Mouse (Mus musculus): ENCODE measurements around the gene Kdm6b. TPM values are rescaled to one million over a fixed set of nuclear protein-coding genes. Genes with fewer than 3 reads are reported as not detected.

Gene Kdm6b
- polyA plus RNA-seq, 1 experiment from 2014 or later = 56.6 TPM

DNA sequence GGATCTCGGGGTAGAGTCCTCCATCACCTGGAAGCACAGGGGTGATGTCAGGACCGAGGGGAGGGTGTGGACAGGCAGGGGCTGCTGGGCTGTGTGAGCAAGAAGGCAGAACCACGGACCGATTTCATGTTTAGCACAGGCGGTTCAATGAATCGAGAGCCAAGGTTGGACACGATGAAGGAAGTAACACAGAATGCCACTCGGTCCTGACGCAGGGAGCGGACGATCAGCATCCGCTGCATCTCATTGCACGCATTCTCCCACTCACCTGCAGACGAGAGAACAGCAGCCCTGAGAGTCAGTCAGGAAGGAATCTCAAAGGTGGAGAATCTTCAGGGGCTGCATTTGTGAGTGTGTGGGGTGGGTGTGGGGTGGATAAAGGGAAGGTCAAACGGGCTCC lies 17.2 kb upstream of the Kdm6b start:
- no peak for ATAC-seq (replicated peaks)
- Histone ChIP-seq H3K4me1 (peaks cover 4% of the 10 kb centered on the region), H3K9me3 (no peaks in the 10 kb centered on the region), H3K36me3 (no peaks in the 10 kb centered on the region), H3K27me3 (no peaks in the 10 kb centered on the region), H3K4me2 (replicated peaks) (no peak overlapping the region), H3K4me3 (no peak overlapping the region), H3K27ac (replicated peaks) (no peak overlapping the region), H3K9ac (replicated peaks) (no peak overlapping the region)
- 87% methylated on average over 15 of the region's 15 CpGs for WGBS

DNA sequence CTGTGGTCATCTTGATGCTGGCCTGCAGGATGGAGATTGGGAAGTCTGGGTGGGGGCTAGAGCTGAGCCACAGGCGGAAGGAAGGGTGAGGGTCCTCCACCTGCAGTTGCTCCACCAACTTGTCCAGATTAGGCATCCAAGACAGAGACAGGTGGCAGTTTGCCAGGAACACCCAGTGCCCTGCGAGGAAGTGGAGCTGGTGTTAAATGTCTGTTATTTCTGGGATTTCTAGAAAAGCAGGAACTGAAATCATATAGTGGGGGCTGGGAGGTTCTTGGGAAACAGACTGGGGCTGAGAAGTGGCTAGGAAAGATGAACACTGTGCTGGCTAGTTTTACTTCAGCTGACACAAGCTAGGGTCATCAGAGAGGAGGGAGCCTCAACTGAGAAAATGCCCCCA lies 15.8 kb upstream of the Kdm6b start:
- Histone ChIP-seq H3K4me1 (peaks cover 4% of the 10 kb centered on the region), H3K27ac (replicated peaks) (no peak overlapping the region), H3K4me2 (replicated peaks) (no peak overlapping the region), H3K36me3 (no peaks in the 10 kb centered on the region), H3K9me3 (no peaks in the 10 kb centered on the region), H3K9ac (replicated peaks) (no peak overlapping the region), H3K4me3 (no peak overlapping the region), H3K27me3 (no peaks in the 10 kb centered on the region)
- ATAC-seq (replicated peaks) = no peak
- WGBS = 43% methylated on average over 2 of the region's 2 CpGs

DNA sequence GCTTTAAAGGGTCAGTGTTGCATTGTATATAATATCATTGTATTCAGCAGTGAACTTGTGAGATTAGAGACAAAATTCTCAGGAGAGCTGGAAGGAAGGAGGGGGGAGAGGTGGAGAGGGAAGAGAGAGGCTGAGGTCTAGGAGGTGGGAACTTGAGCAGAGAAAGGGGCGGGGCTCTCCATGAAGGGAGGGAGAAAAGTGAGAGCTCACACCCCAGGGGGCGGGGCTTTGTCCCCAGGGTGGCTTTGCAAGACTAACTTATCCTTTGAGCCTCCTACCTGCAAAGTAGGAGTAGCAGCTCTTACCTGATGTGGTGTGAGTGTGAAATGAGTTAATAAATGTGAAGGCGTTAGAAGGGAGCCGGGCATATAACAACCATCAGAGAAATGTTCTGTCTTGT lies 15.3 kb upstream of the Kdm6b start:
- ATAC-seq (replicated peaks) = no peak
- H3K9ac ChIP-seq (replicated peaks) = no peak overlapping the region
- no peak overlapping the region for H3K4me2 ChIP-seq (replicated peaks)
- no peak overlapping the region for H3K27ac ChIP-seq (replicated peaks)
- no peak overlapping the region for H3K4me3 ChIP-seq
- WGBS = 38% methylated on average over 4 of the region's 4 CpGs
- no peaks in the 10 kb centered on the region for H3K36me3 ChIP-seq
- H3K27me3 ChIP-seq = no peaks in the 10 kb centered on the region
- no peaks in the 10 kb centered on the region for H3K9me3 ChIP-seq
- H3K4me1 ChIP-seq = peaks cover 4% of the 10 kb centered on the region

DNA sequence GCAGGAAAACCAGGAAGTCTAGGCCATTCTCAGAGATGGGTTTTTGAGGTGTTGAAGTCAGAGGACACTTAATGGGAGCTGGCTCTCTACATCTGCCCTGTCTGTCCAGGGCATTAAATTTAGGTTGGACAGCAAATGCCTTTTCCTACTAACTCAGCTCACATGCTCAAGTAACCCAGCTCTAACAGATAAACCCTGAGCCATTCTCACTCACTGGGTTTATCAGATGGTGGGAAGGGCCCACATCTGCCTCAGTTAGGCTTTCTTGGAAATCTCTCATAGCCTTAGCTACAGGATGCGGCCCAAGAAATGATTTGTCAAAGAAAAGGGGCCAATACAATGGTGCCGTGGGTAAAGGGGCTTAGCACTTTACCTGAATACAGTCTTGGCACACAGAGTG lies 12.8 kb upstream of the Kdm6b start:
- no peaks in the 10 kb centered on the region for H3K36me3 ChIP-seq
- ATAC-seq (replicated peaks) = no peak
- 0 out of 2 replicates have a peak, but pooled peaks cover 4% of the 10 kb centered on the region for H3K4me1 ChIP-seq
- no peak overlapping the region for H3K9ac ChIP-seq (replicated peaks)
- no peak overlapping the region for H3K4me3 ChIP-seq
- WGBS = 64% methylated on average over 2 of the region's 2 CpGs
- no peaks in the 10 kb centered on the region for H3K9me3 ChIP-seq
- H3K27ac ChIP-seq (replicated peaks) = no peak overlapping the region
- H3K27me3 ChIP-seq = peaks cover 19% of the 10 kb centered on the region
- H3K4me2 ChIP-seq (replicated peaks) = no peak overlapping the region

DNA sequence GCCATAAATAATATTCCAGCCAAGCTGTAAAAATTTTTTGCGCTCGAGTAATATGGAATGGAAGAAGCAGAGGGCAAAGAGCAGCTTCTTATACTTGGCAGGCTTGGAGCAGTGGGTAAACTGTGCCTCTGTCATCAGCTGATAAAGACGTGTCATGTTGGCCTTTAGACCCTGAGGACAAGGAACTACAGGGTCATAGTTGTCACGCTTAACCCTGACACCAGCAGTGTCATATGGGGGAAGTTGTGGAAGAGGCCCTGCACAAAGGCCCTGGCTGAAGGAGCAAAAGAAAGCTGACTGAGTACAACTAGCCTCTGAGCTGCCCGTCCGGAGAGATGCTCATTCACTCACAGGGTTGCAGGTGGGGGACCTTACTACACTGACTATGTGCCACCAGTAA lies 10.4 kb upstream of the Kdm6b start:
- WGBS = 84% methylated on average over 6 of the region's 6 CpGs

DNA sequence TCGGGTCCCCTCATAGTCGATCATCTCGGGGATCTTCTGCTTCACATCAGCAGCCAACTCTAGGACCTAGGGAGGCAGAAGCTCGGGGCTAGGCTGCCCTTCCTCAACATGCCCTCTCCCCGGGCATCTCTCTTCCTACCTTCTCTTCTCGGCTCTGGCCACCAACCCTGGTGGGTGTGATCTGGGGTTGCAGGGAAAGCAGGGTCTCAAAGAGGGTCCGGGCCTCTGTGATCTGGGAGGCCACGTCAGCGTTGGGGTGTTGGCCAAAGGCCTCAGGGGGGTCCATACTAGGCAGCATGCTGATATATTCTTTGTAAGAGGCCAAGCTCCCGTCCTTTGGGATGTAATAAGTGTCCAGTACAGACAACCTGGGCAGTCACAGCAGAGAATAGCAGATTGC lies 9.4 kb upstream of the Kdm6b start:
- WGBS = 92% methylated on average over 10 of the region's 10 CpGs
- no peak overlapping the region for H3K27ac ChIP-seq (replicated peaks)
- H3K9me3 ChIP-seq = no peaks in the 10 kb centered on the region
- ATAC-seq (replicated peaks) = no peak
- H3K4me3 ChIP-seq = no peak overlapping the region
- H3K36me3 ChIP-seq = no peaks in the 10 kb centered on the region
- no peak overlapping the region for H3K9ac ChIP-seq (replicated peaks)
- H3K4me1 ChIP-seq = peaks cover 36% of the 10 kb centered on the region
- peaks cover 31% of the 10 kb centered on the region for H3K27me3 ChIP-seq
- H3K4me2 ChIP-seq (replicated peaks) = no peak overlapping the region

More for the DNA sequence above, 10.4 kb upstream of the Kdm6b start:
- Histone ChIP-seq H3K9ac (replicated peaks) (no peak overlapping the region), H3K36me3 (no peaks in the 10 kb centered on the region), H3K27me3 (peaks cover 31% of the 10 kb centered on the region), H3K4me2 (replicated peaks) (no peak overlapping the region), H3K4me3 (no peak overlapping the region), H3K27ac (replicated peaks) (no peak overlapping the region), H3K4me1 (peaks cover 26% of the 10 kb centered on the region), H3K9me3 (no peaks in the 10 kb centered on the region)
- no peak for ATAC-seq (replicated peaks)

DNA sequence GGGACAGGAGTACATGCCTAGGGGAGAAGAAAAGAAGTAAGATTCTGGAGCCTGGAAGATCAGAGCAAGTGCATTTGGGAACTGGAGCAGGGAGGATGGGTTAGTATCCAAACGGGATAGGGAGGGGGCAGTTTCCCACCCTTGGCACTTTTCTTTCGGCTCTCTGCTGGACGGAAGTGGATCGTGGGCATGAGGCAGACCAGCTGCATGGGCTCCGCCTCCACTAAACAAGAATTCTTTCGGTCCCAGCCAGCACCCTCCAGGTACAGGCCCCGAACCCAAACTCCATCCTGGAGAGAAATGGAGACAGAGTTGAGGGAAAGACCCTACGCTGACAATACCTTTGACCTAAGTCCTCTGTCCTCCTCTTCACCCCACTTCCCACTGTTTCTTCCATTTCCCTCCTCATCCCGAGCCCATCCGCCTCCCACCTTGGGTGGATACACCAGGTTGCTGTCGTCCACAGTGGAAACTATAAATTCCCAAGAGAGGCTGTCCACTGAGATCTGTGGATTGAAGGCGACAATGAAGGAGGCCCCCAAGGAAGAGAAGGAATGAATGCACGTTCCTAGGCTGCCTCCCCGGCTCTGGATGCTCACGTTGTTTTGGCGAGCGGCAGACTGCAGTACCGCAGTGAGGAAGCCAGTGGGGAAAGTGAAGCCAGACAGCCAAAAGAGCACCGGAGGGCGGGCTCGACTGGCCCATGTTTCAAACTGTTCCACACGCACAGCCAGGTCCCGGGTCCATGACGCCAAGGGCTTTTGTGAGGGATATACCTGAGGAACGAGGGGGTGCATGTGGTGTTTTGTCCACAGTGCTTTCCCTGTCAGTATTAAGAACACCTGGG lies 7.9 kb upstream of the Kdm6b start:
- H3K9ac ChIP-seq (replicated peaks) = 0 out of 2 replicates have a peak overlapping the region, but pooled peaks have one; percentile 2
- no peak overlapping the region for H3K4me3 ChIP-seq
- ATAC-seq (replicated peaks) = no peak
- no peak overlapping the region for H3K27ac ChIP-seq (replicated peaks)
- H3K9me3 ChIP-seq = no peaks in the 10 kb centered on the region
- 9% methylated on average over 25 of the region's 25 CpGs for WGBS
- peaks cover 31% of the 10 kb centered on the region for H3K27me3 ChIP-seq
- H3K4me2 ChIP-seq (replicated peaks) = 0 out of 2 replicates have a peak overlapping the region, but pooled peaks have one; percentile 98
- peaks cover 50% of the 10 kb centered on the region for H3K4me1 ChIP-seq
- no peaks in the 10 kb centered on the region for H3K36me3 ChIP-seq

DNA sequence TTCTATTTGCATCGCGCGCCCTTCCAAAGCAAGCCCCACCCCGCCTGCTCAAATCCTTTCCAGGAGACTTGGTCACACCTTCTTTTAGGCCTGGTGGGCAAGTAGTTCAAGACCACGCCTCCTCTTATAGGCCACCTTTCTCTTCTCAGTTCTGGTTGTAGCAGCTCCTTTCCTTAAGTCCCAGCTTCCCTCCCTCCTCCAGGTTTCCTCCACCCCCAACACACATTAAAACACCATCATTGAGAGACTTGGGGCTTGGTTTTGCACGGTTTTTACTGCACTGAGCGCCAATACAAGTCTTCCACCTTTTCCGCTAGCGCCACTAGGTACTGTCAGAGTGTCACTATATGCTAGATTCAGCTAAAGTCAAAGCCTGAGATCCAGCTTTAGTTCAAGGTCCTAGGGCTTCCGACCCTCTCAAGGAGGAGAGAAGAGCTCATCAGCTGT lies 7.1 kb upstream of the Kdm6b start:
- Histone ChIP-seq H3K4me3 (peak overlapping the region; percentile 79), H3K4me1 (peaks cover 51% of the 10 kb centered on the region), H3K36me3 (no peaks in the 10 kb centered on the region), H3K4me2 (replicated peaks) (peak overlapping the region; percentile 98), H3K9me3 (no peaks in the 10 kb centered on the region), H3K27me3 (peaks cover 31% of the 10 kb centered on the region), H3K27ac (replicated peaks) (no peak overlapping the region), H3K9ac (replicated peaks) (0 out of 2 replicates have a peak overlapping the region, but pooled peaks have one; percentile 20)
- no peak for ATAC-seq (replicated peaks)
- WGBS = 9% methylated on average over 10 of the region's 10 CpGs

DNA sequence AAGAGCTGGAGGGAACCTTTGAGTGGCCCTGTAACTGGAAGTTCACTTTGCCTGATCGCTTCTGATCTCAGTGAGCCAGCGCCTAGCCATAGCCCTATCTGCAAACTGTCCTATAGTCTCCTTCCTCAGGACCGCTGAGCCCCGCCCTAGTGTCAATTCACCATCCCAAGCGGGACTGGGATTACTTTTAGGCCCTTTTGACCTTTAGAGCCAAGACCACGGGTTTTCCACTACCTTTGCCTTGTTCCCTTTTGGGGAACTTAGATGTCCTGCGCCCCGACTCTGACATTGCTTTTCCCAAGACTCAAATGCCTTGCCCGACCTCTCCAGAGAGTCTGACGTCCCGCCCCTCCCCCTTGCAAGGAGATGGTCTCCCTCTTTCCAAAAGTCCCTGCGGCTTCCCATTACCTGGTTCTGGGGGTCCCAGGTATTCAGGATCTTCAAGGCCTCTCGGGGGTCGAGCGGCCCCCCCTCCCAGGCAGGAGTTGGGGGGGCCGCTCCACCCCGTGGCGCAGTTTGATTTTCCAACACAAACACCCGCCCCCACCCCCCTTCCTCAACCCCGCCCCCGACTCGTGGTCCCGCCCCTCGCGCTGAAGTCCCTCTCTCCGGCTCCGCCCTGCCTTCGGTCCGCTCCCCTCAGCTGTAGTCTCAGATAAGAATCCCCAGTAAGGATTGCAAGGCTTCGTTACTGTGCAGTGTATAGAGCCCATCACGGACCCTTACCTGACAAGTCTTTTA lies 6.5 kb upstream of the Kdm6b start:
- Histone ChIP-seq H3K36me3 (no peaks in the 10 kb centered on the region), H3K9ac (replicated peaks) (peak overlapping the region; percentile 20), H3K4me2 (replicated peaks) (peak overlapping the region; percentile 98), H3K27ac (replicated peaks) (peak overlapping the region; percentile 99), H3K4me1 (peaks cover 55% of the 10 kb centered on the region), H3K4me3 (peak overlapping the region; percentile 79), H3K9me3 (no peaks in the 10 kb centered on the region), H3K27me3 (peaks cover 31% of the 10 kb centered on the region)
- no peak for ATAC-seq (replicated peaks)
- under 1% methylated on average over 31 of the region's 31 CpGs for WGBS

DNA sequence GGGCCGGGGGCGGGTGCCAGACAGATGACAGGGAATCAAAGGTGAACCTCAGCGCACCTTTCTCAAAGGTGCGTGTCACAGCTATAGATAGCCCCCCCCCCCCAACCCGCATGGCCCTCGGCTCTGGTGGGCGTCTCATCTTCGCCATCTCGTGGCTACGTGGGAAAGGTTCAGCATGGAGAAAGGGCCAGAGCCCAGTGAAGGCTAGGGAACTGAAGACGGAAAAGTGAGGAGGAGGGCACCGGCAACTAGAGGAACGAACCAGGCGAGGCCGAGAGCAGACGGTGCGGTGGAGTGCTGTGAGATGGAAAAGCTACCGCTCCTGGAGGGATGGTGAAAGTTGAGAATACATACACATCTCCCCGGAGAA lies 6.0 kb upstream of the Kdm6b start:
- WGBS = under 1% methylated on average over 19 of the region's 19 CpGs
- Histone ChIP-seq H3K4me3 (peak overlapping the region; percentile 79), H3K27me3 (peaks cover 31% of the 10 kb centered on the region), H3K9me3 (no peaks in the 10 kb centered on the region), H3K27ac (replicated peaks) (peak overlapping the region; percentile 99), H3K4me1 (peaks cover 60% of the 10 kb centered on the region), H3K4me2 (replicated peaks) (peak overlapping the region; percentile 98), H3K9ac (replicated peaks) (peak overlapping the region; percentile 20), H3K36me3 (no peaks in the 10 kb centered on the region)
- ATAC-seq (replicated peaks) = no peak

DNA sequence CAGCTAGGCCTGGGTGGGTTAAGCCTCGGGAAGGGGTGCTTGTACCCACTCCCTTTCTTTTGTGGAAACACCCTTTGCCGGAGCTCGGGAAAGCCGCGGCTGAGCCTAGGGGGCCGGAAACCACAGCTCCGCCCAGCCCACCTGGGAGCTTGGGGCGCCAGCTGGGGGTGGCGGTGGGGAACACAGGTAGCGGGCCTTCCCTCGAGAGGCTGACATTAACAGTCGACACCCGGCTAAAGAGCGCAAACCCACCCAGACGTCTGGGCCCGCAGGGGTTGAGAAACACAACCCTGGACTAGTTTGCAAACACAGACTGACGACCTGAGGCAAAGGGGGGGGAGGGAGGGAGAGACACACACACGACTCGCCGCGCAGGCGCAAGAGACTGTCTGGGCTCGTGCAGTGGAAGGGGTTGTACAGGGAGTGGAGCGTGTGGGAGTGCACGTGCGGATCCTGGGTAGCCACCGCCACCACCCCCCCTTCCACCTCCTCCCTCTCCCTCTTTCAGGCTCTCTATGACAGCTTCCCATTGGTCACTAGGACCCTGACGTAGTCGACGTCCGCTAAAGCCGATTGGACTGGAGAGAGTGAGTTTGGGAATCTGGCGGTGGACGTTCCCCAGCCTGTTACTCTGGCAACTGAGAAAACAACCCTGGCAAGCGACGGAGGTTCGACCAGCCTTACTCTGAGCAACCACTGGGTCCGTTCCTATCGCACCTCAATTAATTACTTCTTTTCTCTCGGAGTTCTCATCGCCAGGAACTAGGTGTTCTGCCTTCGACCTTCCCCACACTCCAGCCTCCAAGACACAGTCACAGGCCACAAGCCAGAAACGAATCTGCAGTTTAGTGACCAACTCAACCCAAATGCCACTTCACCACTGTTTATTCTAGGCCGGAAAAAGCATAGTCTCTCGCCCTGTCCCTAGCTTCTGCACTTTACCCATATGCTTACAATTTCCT lies 5.3 kb upstream of the Kdm6b start:
- H3K27me3 ChIP-seq = peaks cover 31% of the 10 kb centered on the region
- peak overlapping the region; percentile 49 for H3K9ac ChIP-seq (replicated peaks)
- H3K27ac ChIP-seq (replicated peaks) = peak overlapping the region; percentile 99
- peak; percentile 92 for ATAC-seq (replicated peaks)
- H3K4me3 ChIP-seq = peak overlapping the region; percentile 79
- H3K36me3 ChIP-seq = no peaks in the 10 kb centered on the region
- under 1% methylated on average over 45 of the region's 45 CpGs for WGBS
- no peaks in the 10 kb centered on the region for H3K9me3 ChIP-seq
- peak overlapping the region; percentile 98 for H3K4me2 ChIP-seq (replicated peaks)
- H3K4me1 ChIP-seq = peaks cover 67% of the 10 kb centered on the region
